ENCODE assay signal across 13 mouse cellular contexts in the genomic region with DNA sequence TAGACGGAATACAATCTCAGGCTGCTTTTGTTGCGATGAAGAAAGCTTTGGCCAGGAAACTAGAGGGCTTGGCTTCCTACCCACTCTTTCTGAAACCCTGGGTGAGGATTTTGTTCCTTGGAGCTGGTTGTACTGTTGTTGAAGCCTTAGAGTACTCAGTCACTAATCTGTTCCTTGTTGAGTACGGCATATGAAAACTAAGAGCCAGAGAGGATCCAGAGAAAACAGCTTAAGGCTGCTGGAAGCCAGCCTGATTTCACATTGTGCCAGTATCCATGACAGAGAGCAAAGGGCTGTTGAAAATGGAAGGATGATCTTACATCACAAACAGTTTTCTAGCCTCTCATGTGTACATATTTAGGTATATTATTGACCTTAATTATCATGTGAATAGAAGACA.
"Had no signal": no experiment of that assay in that cellular context is flagged by ENCODE, and none has a peak within 500 bp of the region (broad histone marks: within the 10 kb centered on the region; RNA-seq: fewer than 3 reads in every experiment).

No protein-coding gene starts in this region.

- H3K27me3 ChIP-seq: limb, embryonic 12.5 days; liver, embryonic 13.5 days; midbrain, embryonic 13.5 days; neural tube, embryonic 12.5 days; stomach, embryonic 15.5 days had no signal

- H3K36me3 ChIP-seq: limb, embryonic 12.5 days; liver, embryonic 13.5 days; midbrain, embryonic 13.5 days; neural tube, embryonic 12.5 days; stomach, embryonic 15.5 days had no signal

- H3K27ac ChIP-seq: kidney, postnatal 0 days; layer of hippocampus, adult 2 months; limb, embryonic 12.5 days; liver, embryonic 13.5 days; midbrain, embryonic 13.5 days; neural tube, embryonic 12.5 days; stomach, embryonic 15.5 days had no signal

- H3K9me3 ChIP-seq: limb, embryonic 12.5 days; liver, embryonic 13.5 days; midbrain, embryonic 13.5 days; neural tube, embryonic 12.5 days; stomach, embryonic 15.5 days had no signal

- ATAC-seq: midbrain, embryonic 13.5 days had no signal

- DNase-seq: kidney, postnatal 4 days; liver; liver, embryonic 13.5 days; lung, adult 18-20 months; right cerebral cortex, postnatal 4 days; thymus, adult 2 months; thymus, postnatal 25 days had no signal

- H3K4me2 ChIP-seq: limb, embryonic 12.5 days; liver, embryonic 13.5 days; midbrain, embryonic 13.5 days; neural tube, embryonic 12.5 days; stomach, embryonic 15.5 days had no signal

- H3K4me3 ChIP-seq: layer of hippocampus, adult 2 months; limb, embryonic 12.5 days; liver, embryonic 13.5 days; midbrain, embryonic 13.5 days; neural tube, embryonic 12.5 days; stomach, embryonic 15.5 days had no signal

- H3K9ac ChIP-seq: limb, embryonic 12.5 days; liver, embryonic 13.5 days; midbrain, embryonic 13.5 days; neural tube, embryonic 12.5 days; stomach, embryonic 15.5 days had no signal

- H3K4me1 ChIP-seq: limb, embryonic 12.5 days; neural tube, embryonic 12.5 days; stomach, embryonic 15.5 days had no signal
